Mouse (Mus musculus) lung, postnatal 25 days (tissue): ENCODE results near the gene Hspa1b.
A peak's percentile ranks its signal among the peaks of the same experiment; 100 is the strongest.
"Not testable (repeated sequence)": the region's sequence is repeated elsewhere in the genome, so short reads cannot be mapped to it uniquely, and the experiment has no call there.

Source experiments
- DNase-seq: peaks from one replicate; pipeline ENCODE4 v3.0.0; 2022; ENCODE audit warnings: low spot score

Hspa1b gene

GRCm38 (mm10) chr17:34954831-34955230 is 4.2 kb downstream of the Hspa1b start:
- no peak for DNase-seq

- DNase-seq = no peak
Measured at GRCm38 (mm10) chr17:34953904-34954303, 5.1 kb downstream of the Hspa1b start.

DNA sequence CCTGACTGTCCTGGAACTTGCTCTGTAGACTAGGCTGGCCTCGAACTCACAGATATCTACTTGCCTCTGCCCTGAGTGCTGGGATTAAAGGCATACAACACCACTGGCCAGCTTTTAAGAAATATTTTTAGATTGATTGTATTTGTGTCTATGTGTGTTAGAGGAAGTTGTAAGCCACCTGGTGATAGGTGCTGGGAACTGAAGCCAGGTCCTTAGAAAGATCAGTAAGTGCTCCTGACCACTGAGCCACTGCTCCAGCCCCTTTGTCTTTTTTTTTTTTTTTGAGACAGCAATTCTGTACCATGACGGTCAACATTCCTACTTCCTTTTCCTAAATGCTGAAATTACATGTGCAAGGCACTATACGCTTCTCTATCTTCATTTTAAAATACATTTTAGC is 5.8 kb downstream of the Hspa1b start:
- no peak for DNase-seq

- DNase-seq = peak; percentile 74
Measured at GRCm38 (mm10) chr17:34952378-34953040, 6.5 kb downstream of the Hspa1b start.

- DNase-seq = no peak
Measured at GRCm38 (mm10) chr17:34951636-34952377, 7.2 kb downstream of the Hspa1b start.

DNA sequence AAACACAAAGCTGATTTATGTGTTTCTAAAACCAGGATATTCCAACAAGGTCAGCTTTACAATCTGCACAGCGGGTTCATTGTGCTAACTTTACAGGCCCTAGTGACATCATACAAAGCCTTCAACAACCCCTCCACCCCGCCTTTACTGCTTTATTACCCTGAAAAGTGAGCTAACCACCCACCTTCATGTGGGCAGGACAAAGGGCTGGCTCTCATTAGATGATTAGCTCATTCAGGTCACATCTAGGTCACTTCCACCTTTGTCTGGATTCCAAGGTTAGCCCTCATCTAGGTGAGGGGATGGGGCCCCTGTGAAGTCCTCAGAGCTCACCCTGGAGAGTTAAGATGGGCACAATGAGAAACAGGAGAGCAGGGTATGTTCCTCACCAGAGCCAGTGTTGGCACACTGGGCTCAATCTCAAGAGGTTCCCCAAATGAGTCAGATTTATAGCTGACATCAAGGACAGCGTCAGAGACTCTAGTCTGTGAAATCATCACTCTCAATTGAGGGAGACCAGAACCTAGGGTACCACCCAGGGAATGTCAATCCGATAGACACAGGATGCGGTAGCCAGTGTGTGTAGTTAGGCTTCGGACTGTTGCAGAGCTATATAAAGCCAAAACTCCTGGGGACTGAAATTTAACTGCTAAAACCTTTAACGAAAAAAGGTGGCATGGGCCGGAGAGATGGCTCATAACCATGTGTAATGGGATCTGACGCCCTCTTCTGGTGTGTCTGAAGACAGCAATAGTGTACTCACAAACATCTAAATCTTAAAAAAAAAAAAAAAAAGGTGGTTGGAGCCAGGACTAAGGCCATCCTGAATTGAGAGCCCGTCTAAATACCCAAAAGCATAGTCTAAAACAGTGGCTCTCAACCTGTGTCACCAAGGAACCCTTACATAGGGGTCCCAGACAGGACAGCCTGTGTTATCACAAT is 8.3 kb downstream of the Hspa1b start:
- no peak for DNase-seq

- DNase-seq = no peak
Measured at GRCm38 (mm10) chr17:34949553-34949969, 9.5 kb downstream of the Hspa1b start.

- DNase-seq = not testable (repeated sequence)
Measured at GRCm38 (mm10) chr17:34948721-34949552, 10.1 kb downstream of the Hspa1b start.

GRCm38 (mm10) chr17:34947606-34948005 is 11.4 kb downstream of the Hspa1b start:
- DNase-seq = no peak

DNA sequence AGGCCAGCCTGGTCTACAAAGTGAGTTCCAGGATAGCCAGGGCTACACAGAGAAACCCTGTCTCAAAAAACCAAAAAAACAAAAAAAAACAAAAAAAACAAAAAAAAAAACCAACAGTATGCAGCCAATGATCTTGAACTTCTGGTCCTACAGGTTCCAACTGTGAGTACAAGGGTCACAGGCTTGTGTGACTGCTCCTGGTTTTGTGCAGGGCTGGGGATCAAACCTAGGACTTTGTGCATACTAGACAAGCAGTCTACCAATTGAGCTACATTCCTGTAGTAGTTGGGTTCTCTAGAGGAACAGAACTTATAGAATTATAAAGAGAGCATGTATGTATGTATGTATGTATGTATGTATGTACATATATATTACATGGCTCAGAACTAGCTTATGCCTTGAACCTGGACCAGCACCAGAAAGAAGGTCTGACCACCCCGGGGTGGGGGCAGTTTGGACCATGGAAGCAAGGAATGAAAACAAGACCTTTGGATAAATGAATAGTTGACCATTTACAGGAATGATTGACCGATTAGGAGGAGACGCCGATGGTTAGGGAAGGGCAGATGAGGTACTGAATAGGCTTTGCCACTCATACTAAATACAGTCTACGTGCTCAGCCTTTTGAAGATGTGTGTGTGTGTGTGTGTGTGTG is 12.4 kb downstream of the Hspa1b start:
- no peak for DNase-seq

DNA sequence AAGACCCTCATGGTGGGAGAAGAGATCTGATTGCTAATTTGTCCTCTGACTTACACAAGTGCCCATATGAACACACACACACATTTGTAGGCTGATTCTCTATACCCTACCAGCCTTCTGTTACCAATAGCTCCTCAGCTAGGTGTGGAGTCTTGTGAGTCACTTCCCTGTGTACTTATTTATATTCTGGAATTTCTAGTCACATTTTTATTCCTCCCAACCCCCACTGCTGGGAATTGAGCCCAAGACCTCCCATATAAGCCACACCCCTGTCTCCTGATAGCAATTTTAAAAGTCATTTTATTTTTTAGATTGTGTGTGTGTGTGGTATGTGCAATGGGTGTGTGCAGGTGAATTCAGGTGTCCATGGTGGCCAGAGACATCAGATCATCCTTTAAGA is 14.7 kb downstream of the Hspa1b start:
- no peak for DNase-seq

- no peak for DNase-seq
Measured at GRCm38 (mm10) chr17:34943128-34943815, 15.8 kb downstream of the Hspa1b start.

DNA sequence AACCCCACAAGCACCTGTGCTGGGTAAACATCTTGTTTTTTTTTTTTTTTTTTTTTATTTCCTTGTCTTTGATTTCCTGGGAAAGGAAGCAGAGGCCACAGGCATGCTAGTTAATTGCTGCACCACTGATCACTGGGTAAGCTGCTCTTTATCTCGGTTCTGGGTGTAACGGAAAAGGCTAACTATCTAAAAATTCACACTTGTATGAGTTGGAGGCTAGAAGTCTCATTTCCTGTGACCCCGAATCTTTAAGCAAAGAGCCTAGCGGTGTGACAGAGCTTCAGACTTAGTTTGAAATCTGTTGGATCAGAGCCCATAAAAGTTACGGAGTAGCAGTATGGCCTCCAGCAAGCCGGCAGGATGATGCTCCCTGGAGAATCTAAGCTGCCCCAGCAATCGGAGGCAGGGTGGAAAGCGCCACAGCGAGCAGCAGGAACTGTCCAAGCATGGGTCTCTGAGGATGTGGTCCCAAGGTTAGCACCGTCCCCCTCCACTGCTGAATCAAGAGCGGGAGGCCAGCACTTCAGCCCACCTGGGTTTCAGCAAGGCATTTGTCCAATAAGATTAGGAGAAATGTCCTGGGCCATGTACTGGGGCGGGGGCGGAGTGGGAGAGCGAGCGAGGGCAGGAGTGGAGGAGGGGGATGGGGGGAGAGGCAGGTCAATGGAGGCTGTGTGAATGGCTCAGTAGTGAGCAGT is 17.5 kb downstream of the Hspa1b start:
- no peak for DNase-seq

GRCm38 (mm10) chr17:34937960-34938505 is 21.0 kb downstream of the Hspa1b start:
- DNase-seq = no peak

DNA sequence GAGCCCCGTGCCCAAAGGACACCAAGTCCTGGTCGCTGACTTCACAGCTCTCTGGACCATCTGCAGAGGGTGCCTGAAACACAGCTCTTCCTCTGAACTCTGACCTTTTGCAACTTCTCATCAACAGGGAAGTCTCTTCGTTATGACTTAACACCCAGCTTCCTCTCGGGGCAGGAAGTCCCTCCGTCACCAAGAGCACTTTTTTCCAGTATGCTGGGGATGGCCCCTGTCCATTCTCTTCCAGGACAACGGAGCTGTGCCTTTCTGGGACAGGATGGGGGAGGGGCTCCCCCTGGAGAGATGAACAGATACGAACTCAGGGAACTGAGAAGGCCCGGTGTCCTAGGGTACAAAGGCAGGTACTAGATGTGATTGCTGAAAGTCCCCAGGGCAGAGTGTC is 24.2 kb downstream of the Hspa1b start:
- DNase-seq = no peak

DNA sequence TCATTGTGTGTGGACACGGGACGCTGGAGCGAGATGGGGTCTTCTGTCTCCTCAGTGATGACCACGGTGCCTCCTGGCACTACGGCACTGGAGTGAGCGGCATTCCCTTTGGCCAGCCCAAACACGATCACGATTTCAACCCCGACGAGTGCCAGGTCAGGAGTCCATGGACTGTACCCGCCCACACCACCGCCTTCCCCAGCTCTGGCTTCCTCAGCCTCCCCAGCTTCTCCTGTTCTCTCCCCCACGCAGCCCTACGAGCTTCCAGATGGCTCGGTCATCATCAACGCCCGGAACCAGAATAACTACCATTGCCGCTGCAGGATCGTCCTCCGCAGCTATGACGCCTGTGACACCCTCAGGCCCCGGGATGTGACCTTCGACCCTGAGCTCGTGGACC is 25.0 kb downstream of the Hspa1b start:
- no peak for DNase-seq

- no peak for DNase-seq
Measured at GRCm38 (mm10) chr17:34932287-34932686, 26.8 kb downstream of the Hspa1b start.

DNA sequence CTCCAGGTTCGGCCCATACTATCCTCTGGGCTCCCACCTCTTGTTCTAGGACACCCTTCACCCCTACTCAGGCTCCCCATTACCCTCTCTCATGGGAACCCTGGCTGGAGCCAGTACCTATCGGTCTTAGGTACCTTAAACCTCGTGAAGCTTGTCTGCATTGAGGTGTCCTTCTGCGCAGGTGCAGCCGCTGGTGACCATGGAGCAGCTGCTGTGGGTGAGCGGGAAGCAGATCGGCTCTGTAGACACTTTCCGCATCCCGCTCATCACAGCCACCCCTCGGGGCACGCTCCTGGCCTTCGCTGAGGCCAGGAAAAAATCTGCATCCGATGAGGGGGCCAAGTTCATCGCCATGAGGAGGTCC is 27.3 kb downstream of the Hspa1b start:
- DNase-seq = no peak

- DNase-seq = peak; percentile 99
Measured at GRCm38 (mm10) chr17:34931061-34931734, 27.8 kb downstream of the Hspa1b start, which contains the start of gene Neu1. TSS of gene Neu1 (plus strand) at chr17:34931253.
